Mouse (Mus musculus) kidney, embryonic 15.5 days (tissue): ENCODE results near the gene Atf5. TPM values are rescaled to one million over a fixed set of nuclear protein-coding genes. Genes with fewer than 3 reads are reported as not detected.

Experiments
- ATAC-seq: fragments of 200-750 bp; cut with Nextera tagmentation; replicated peaks from 2 replicates; pipeline ENCODE4 v1.8.0; 2017; ENCODE audit warnings: moderate TSS enrichment; ENCODE audit not compliant: low FRiP score
- H3K27ac ChIP-seq: fragments of 300-500 bp; sonication (generic); 2 replicates; pipeline ENCODE4 v1.5.1; 2015; ENCODE audit warnings: mild to moderate bottlenecking, inconsistent platforms
- H3K27me3 ChIP-seq: fragments of 300-500 bp; sonication (generic); 2 replicates; pipeline ENCODE4 v1.6.1; 2015; ENCODE audit warnings: inconsistent platforms
- H3K36me3 ChIP-seq: fragments of 300-500 bp; sonication (generic); 2 replicates; pipeline ENCODE4 v1.6.1; 2015; ENCODE audit warnings: inconsistent platforms
- H3K4me1 ChIP-seq: fragments of 300-500 bp; sonication (generic); 2 replicates; pipeline ENCODE4 v1.6.1; 2015; ENCODE audit warnings: inconsistent platforms
- H3K4me2 ChIP-seq: fragments of 300-500 bp; sonication (generic); 2 replicates; pipeline ENCODE4 v1.6.1; 2015; ENCODE audit warnings: moderate library complexity, mild to moderate bottlenecking, inconsistent platforms
- H3K4me3 ChIP-seq: fragments of 300-500 bp; sonication (generic); replicated peaks from 2 replicates; pipeline ENCODE4 v1.5.1; 2015; ENCODE audit warnings: mild to moderate bottlenecking, inconsistent platforms
- H3K9ac ChIP-seq: fragments of 300-500 bp; sonication (generic); 2 replicates; pipeline ENCODE4 v1.6.1; 2015; ENCODE audit warnings: mild to moderate bottlenecking, inconsistent platforms
- H3K9me3 ChIP-seq: fragments of 300-500 bp; sonication (generic); replicated peaks from 2 replicates; pipeline ENCODE4 v1.6.1; 2016; ENCODE audit warnings: inconsistent platforms
- WGBS: fragments of 180-500 bp; shearing (Covaris S2); methylation state at CpG from one replicate; pipeline ENCODE4 v1.1.7; 2015; ENCODE audit warnings: mixed read lengths; 5-methylcytosine and 5-hydroxymethylcytosine counted together
- polyA plus RNA-seq: library from polyadenylated mRNA; unstranded; fragments of >200 nt; fragmentation: Nextera tagmentation; extraction: Ambion mirVana; gene quantifications from 2 replicates; pipeline ENCODE4 v1.2.1, GENCODE M21; 2015

Gene Atf5
- polyA plus RNA-seq, 1 experiment from 2014 or later: 4.2 TPM

DNA sequence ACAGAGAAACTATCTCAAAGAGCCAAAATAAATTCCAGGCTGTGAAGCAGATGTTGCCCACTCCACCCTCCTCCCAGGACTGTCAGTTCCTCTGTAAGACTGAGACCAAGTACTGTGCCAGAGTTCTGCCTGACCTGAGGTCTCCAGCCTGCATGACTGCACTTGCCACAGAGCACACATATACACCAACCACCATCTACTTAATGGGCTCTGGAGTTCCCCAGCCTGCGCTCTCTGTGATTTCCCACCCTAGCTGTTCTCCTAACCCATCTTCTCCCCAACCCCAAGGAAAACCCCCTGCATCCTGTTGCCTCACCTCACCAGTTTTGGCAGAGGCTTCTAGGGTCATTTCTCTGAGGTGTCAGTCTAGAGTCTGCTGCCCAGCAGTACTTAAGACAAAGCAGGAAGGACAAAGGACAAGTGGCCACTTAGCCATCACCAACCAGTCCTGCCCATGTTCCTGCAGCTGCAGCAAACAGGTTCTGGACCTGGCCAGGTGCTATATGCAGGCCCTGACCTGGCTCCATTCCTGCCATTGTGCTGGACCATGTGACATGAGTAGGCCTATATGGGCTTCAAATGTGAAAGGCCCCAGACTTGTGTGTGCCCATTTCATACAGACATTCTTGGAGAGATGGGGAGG, 19.0 kb upstream of the Atf5 start:
- WGBS: 85% methylated on average over 1 of the region's 1 CpGs
- Histone ChIP-seq H3K4me1 (peaks cover 29% of the 10 kb centered on the region), H3K27me3 (peaks cover 19% of the 10 kb centered on the region), H3K27ac (no peak overlapping the region), H3K4me2 (no peak overlapping the region), H3K9ac (no peak overlapping the region), H3K36me3 (peaks cover 21% of the 10 kb centered on the region), H3K9me3 (no peaks in the 10 kb centered on the region), H3K4me3 (no peak overlapping the region)
- ATAC-seq: no peak

DNA sequence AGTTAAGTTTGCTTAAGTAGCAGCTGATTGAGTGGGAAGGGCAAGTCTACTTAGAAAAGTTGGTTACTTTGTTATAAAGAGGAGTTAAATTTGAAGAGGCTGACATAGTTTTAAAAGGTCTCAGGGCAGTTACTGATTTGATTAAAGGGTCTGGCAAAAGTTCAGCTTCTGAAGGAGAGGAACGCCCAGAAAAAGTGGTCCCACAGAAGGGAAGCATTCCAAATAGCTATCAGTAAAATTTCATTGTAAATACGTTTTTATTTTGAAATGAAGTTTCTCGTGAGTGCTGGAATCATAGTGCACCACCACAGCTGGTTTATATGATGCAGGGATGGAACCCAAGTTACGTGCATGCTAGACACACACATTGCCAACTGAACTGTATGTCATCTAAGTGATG, 16.3 kb upstream of the Atf5 start:
- no peaks in the 10 kb centered on the region for H3K27me3 ChIP-seq
- no peak overlapping the region for H3K9ac ChIP-seq
- no peak overlapping the region for H3K4me2 ChIP-seq
- 60% methylated on average over 4 of the region's 4 CpGs for WGBS
- H3K4me1 ChIP-seq: peaks cover 13% of the 10 kb centered on the region
- H3K36me3 ChIP-seq: peaks cover 47% of the 10 kb centered on the region
- no peak for ATAC-seq
- no peak overlapping the region for H3K27ac ChIP-seq
- no peaks in the 10 kb centered on the region for H3K9me3 ChIP-seq
- no peak overlapping the region for H3K4me3 ChIP-seq

DNA sequence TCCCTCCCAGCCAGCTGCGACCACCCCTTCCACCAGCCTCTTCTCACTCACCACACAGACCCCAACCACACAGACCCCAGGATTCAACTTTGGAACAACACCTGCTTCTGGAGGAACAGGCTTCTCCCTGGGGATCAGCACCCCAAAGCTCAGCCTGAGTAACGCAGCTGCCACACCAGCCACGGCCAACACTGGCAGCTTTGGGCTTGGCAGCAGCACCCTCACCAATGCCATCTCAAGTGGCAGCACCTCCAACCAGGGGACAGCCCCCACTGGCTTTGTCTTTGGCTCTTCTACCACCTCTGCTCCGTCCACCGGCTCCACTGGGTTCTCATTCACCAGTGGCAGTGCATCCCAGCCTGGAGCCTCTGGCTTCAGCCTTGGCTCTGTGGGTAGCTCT, 12.2 kb upstream of the Atf5 start:
- Histone ChIP-seq H3K4me1 (peaks cover 9% of the 10 kb centered on the region), H3K36me3 (peaks cover 57% of the 10 kb centered on the region), H3K27me3 (no peaks in the 10 kb centered on the region), H3K9ac (no peak overlapping the region), H3K27ac (no peak overlapping the region), H3K4me2 (no peak overlapping the region), H3K4me3 (no peak overlapping the region), H3K9me3 (no peaks in the 10 kb centered on the region)
- ATAC-seq: no peak
- WGBS: 96% methylated on average over 5 of the region's 5 CpGs

DNA sequence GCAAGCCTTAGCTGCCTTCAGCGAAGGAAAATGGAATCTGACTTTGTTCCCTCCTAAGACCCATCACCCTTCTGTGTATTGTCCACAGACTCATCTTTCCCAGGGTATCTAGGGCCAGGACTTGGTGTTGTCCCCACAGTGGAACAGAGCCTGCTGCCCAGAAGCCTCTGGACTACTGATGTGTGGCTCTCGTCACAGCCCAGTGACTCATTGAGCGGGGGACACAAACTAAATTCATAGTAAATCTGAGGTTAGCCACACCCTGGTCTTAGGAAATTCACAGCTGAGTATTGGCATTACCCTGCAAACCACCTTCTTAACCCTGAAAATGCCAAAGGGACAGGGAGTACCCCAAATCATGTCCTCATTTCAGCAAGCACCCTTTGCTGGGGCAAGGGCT, 10.3 kb upstream of the Atf5 start:
- Histone ChIP-seq H3K4me2 (no peak overlapping the region), H3K27me3 (no peaks in the 10 kb centered on the region), H3K27ac (no peak overlapping the region), H3K9ac (no peak overlapping the region), H3K4me3 (no peak overlapping the region), H3K36me3 (peaks cover 54% of the 10 kb centered on the region), H3K4me1 (peaks cover 20% of the 10 kb centered on the region), H3K9me3 (no peaks in the 10 kb centered on the region)
- ATAC-seq: no peak
- WGBS: 70% methylated on average over 3 of the region's 3 CpGs

DNA sequence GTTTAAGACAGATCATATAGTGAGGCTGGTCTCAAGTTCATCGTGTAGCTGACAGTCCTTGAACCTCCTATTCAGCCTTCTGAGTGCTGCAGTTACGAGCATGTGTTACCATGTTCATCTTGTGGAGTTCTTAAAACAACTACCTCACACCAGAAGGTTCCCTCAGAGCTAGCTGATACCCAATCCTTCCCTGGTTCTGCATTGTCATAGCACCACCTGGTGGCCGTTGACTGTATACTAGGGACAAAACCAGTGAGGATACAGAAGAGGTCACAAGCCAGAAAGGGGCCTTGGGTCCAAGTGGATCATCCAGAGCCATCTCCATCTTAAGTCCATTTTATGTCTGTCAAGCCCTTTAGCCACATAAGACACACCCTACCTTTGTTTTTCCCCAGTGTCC, 8.4 kb upstream of the Atf5 start:
- ATAC-seq: 0 out of 2 replicates have a peak, but pooled peaks have one; percentile 35

DNA sequence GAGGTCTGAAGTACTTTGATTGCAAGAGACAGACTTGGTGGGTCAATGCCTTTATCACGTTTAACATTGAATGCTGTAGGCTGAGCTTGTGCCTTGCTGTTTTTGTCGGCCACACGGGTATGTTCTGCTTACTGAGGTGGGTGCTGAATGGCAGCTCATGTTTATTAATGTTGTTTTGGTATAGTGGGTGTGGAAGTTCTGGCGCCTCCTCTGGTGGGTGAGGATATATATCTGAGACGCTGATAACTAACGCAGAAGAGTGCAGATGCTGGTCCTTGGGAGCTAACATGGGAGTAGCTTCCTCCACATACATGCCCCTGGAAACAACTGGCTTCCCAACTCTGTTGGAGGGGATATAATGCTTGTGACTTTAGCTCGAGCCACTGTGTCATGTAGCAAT, 7.0 kb upstream of the Atf5 start:
- 46% methylated on average over 7 of the region's 7 CpGs for WGBS
- H3K9ac ChIP-seq: no peak overlapping the region
- no peak for ATAC-seq

More for the DNA sequence above, 8.4 kb upstream of the Atf5 start:
- Histone ChIP-seq H3K27me3 (no peaks in the 10 kb centered on the region), H3K36me3 (peaks cover 35% of the 10 kb centered on the region), H3K9ac (no peak overlapping the region), H3K4me3 (no peak overlapping the region), H3K4me2 (no peak overlapping the region), H3K4me1 (peaks cover 37% of the 10 kb centered on the region), H3K9me3 (no peaks in the 10 kb centered on the region), H3K27ac (no peak overlapping the region)
- 14% methylated on average over 3 of the region's 3 CpGs for WGBS

DNA sequence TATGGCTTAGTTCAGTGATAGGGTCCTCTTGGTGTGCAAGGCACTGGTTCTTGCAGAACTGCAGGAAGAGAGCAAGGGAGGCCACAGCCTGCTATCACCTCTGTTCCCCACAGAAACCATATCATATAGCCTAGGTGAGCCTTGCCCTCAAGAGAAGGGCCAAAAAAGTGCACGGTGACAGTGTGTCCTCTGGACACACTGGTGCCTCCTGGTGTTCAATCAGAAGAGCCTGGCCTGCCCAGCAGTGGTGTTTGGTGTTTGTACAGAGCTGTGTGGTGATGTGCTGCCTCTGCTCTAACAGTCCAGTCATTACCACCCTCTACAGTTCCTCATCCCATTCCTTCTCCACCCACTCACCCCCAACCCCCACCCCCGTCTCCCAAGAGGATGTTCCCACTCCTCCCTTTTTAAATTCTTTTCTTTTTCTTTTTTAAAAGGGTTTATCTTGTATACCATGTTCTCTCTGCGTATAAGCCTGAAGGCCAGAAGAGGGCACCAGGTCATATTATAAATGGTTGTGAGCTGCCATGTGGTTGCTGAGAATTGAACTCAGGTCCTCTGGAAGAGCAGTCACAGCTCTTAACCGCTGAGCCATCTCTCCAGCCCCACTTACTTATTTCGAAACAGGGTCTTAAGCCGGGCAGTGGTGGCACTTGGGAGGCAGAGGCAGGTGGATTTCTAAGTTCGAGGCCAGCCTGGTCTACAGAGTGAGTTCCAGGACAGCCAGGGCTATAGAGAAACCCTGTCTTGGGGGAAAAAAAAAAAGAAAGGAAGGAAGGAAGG, 5.4 kb upstream of the Atf5 start:
- Histone ChIP-seq H3K27ac (no peak overlapping the region), H3K4me1 (peaks cover 64% of the 10 kb centered on the region), H3K27me3 (no peaks in the 10 kb centered on the region), H3K4me2 (no peak overlapping the region), H3K9me3 (no peaks in the 10 kb centered on the region), H3K36me3 (peaks cover 10% of the 10 kb centered on the region; the same call in 1 of the 2 replicates), H3K9ac (no peak overlapping the region), H3K4me3 (no peak overlapping the region)
- 78% methylated on average over 7 of the region's 7 CpGs for WGBS
- no peak for ATAC-seq

More for the DNA sequence above, 7.0 kb upstream of the Atf5 start:
- H3K4me1 ChIP-seq: peaks cover 52% of the 10 kb centered on the region
- no peak overlapping the region for H3K4me2 ChIP-seq
- no peaks in the 10 kb centered on the region for H3K27me3 ChIP-seq
- no peaks in the 10 kb centered on the region for H3K9me3 ChIP-seq
- peaks cover 20% of the 10 kb centered on the region for H3K36me3 ChIP-seq
- H3K4me3 ChIP-seq: no peak overlapping the region
- H3K27ac ChIP-seq: no peak overlapping the region

DNA sequence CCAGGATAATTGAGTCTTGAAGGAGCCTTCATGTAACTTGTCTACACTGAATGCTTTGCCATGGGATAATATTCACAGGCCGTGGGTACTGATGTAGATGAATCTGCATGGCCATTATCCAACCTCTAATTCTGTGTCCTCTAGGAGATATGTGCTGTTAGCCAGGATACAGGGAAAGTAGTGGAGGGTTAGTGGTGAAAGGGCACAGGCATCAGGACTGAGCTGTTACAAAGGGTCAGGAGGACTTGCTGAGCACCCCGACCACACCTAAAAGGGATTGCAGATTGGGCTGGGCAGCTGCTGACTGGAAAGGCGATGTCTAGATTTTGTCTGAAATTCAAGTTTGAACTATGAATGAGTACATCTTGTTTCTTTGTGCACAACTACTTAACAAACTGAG, 4.1 kb upstream of the Atf5 start:
- no peaks in the 10 kb centered on the region for H3K27me3 ChIP-seq
- no peak overlapping the region for H3K4me2 ChIP-seq
- no peak overlapping the region for H3K4me3 ChIP-seq
- H3K9ac ChIP-seq: no peak overlapping the region
- H3K4me1 ChIP-seq: peaks cover 64% of the 10 kb centered on the region
- 83% methylated on average over 3 of the region's 3 CpGs for WGBS
- no peak overlapping the region for H3K27ac ChIP-seq
- H3K9me3 ChIP-seq: no peaks in the 10 kb centered on the region
- H3K36me3 ChIP-seq: peaks cover 6% of the 10 kb centered on the region; the same call in 1 of the 2 replicates
- no peak for ATAC-seq

DNA sequence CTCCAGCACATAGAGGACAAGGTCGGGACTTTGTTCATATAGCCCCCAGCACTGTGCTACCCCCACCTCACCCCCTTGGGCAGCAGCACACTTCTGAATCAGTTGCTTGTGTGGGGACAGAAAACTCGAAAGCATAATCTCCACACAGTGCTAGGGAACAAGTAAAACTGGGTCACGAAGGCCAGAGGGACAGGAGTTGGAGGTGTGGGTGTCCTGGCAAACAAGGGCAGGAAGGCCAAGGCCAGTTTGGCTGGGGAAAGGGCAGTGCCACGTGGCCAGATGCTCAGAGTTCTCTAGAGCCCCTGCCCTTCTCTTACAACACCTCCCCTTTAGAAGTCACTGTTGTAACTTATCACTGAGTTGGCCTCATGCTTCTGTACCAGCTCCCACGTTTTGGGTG, 3.4 kb upstream of the Atf5 start:
- H3K4me1 ChIP-seq: peaks cover 69% of the 10 kb centered on the region
- H3K9me3 ChIP-seq: no peaks in the 10 kb centered on the region
- H3K9ac ChIP-seq: peak overlapping the region; percentile 9; the same call in 1 of the 2 replicates
- H3K27ac ChIP-seq: no peak overlapping the region
- 59% methylated on average over 5 of the region's 5 CpGs for WGBS
- ATAC-seq: no peak
- no peak overlapping the region for H3K4me3 ChIP-seq
- peaks cover 4% of the 10 kb centered on the region; the same call in 1 of the 2 replicates for H3K36me3 ChIP-seq
- peak overlapping the region; percentile 77 for H3K4me2 ChIP-seq
- no peaks in the 10 kb centered on the region for H3K27me3 ChIP-seq

DNA sequence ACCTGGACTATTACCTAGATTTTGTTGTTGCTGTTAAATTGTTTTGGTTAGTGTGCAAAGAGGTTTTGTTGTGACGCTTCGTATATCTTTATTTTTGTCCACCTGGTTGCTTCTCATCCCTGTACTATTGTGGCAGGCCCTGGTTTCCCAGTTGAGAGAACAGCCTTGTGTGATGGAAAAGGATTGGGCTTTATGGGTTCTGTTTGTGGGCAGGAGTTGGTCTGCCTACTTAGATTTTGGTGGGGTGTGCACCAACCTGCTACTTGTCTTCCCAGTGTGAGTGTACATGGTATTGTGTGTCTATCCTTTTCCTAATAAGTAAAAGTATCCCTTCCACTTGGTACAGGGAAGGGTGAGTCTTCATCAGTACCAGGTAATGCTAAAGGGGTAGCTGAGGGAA, 2.9 kb upstream of the Atf5 start:
- H3K27ac ChIP-seq: 0 out of 2 replicates have a peak overlapping the region, but pooled peaks have one; percentile 32
- H3K9me3 ChIP-seq: no peaks in the 10 kb centered on the region
- H3K9ac ChIP-seq: peak overlapping the region; percentile 37; the same call in 1 of the 2 replicates
- H3K4me1 ChIP-seq: peaks cover 69% of the 10 kb centered on the region
- H3K4me3 ChIP-seq: peak overlapping the region; percentile 86; the same call in 1 of the 2 replicates
- H3K36me3 ChIP-seq: peaks cover 4% of the 10 kb centered on the region
- 88% methylated on average over 2 of the region's 2 CpGs for WGBS
- H3K4me2 ChIP-seq: peak overlapping the region; percentile 77
- no peaks in the 10 kb centered on the region for H3K27me3 ChIP-seq
- no peak for ATAC-seq

DNA sequence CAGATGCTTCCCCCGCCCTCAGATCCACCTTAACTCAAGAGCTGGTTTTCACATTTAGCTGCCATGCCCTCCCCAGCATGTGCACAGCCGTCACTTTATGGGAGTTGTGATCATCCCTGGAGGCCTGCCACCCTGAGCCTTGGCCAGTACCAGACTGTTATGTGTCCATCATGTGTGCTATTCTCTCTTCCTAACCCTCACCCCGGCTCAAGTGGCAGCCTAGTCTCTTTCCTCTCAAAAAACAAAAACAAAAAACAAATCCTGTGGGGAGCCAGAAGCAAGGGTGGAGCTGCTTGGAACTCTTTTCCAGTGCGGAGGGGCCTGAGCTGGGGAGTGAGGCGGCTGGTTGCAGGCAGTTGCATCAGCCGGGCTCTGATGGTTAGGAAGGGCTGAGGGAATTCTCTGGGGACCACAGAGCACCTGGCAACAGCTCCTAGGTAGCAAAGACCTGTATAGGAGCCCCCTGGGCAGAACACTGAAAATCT, 2.3 kb upstream of the Atf5 start:
- WGBS: 41% methylated on average over 6 of the region's 6 CpGs
- ATAC-seq: no peak
- H3K27ac ChIP-seq: peak overlapping the region; percentile 32; the same call in 1 of the 2 replicates
- H3K9ac ChIP-seq: peak overlapping the region; percentile 37
- peaks cover 67% of the 10 kb centered on the region for H3K4me1 ChIP-seq
- H3K27me3 ChIP-seq: no peaks in the 10 kb centered on the region
- peak overlapping the region; percentile 86 for H3K4me3 ChIP-seq
- peak overlapping the region; percentile 77 for H3K4me2 ChIP-seq
- peaks cover 9% of the 10 kb centered on the region for H3K36me3 ChIP-seq
- no peaks in the 10 kb centered on the region for H3K9me3 ChIP-seq

DNA sequence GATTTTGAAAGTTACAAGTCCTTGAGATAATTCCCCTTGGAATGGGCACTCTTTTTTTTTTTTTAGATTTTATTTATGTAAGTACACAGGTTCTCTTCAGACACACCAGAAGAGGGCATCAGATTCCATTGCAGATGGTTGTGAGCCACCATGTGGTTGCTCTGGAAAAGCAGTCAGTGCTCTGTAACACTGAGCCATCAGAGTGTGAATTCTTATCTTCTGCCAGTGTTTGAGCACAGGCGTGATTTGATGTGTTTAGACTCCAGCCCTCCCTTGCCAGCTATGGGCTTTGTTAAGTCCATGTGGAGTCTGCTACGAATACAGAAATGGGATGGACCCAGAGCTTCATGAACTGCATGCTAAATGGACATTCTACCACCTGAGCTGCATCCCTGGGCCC, 1.7 kb upstream of the Atf5 start:
- Histone ChIP-seq H3K4me2 (peak overlapping the region; percentile 77), H3K27ac (peak overlapping the region; percentile 98; the same call in 1 of the 2 replicates), H3K4me1 (peaks cover 61% of the 10 kb centered on the region), H3K9me3 (no peaks in the 10 kb centered on the region), H3K27me3 (no peaks in the 10 kb centered on the region), H3K9ac (peak overlapping the region; percentile 90), H3K4me3 (peak overlapping the region; percentile 86), H3K36me3 (peaks cover 14% of the 10 kb centered on the region)
- no peak for ATAC-seq
- WGBS: 36% methylated on average over 2 of the region's 2 CpGs
